Mouse (Mus musculus): ENCODE data around the gene Znfx1. TPM values are rescaled to one million over a fixed set of nuclear protein-coding genes. Genes with fewer than 3 reads are reported as not detected.

Znfx1 gene
- polyA plus RNA-seq, 1 experiment from 2014 or later: 9.2 TPM

DNA sequence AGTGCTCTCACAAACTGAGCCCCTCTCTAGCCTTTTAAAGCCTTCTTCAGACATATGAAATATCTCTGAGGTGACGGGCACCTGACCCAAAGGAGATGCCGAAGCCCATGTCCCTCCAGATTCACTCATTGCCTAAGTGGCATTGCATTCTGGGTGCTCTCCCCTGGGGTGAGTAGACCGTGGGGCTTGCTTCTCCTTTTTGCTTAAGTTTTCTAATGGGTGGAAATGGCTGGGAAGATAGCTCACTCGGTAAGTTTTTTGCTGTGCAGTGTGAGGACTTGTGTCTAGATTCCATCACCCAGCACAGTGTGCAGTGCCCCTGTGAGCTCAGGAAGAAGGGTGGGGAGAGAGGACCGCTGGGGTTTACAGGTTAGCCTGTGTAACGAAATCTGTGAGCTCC, 4.8 kb upstream of the Znfx1 start:
- no peak overlapping the region for H3K4me3 ChIP-seq (replicated peaks)
- 53% methylated on average over 6 of the region's 6 CpGs for WGBS
- H3K27me3 ChIP-seq: no peaks in the 10 kb centered on the region
- H3K27ac ChIP-seq: no peak overlapping the region
- H3K9ac ChIP-seq: no peak overlapping the region
- H3K9me3 ChIP-seq: no peaks in the 10 kb centered on the region
- no peak for ATAC-seq (ENCODE audit: low FRiP score)
- peaks cover 26% of the 10 kb centered on the region for H3K36me3 ChIP-seq (replicated peaks)
- H3K4me2 ChIP-seq: no peak overlapping the region
- H3K4me1 ChIP-seq: peaks cover 23% of the 10 kb centered on the region

DNA sequence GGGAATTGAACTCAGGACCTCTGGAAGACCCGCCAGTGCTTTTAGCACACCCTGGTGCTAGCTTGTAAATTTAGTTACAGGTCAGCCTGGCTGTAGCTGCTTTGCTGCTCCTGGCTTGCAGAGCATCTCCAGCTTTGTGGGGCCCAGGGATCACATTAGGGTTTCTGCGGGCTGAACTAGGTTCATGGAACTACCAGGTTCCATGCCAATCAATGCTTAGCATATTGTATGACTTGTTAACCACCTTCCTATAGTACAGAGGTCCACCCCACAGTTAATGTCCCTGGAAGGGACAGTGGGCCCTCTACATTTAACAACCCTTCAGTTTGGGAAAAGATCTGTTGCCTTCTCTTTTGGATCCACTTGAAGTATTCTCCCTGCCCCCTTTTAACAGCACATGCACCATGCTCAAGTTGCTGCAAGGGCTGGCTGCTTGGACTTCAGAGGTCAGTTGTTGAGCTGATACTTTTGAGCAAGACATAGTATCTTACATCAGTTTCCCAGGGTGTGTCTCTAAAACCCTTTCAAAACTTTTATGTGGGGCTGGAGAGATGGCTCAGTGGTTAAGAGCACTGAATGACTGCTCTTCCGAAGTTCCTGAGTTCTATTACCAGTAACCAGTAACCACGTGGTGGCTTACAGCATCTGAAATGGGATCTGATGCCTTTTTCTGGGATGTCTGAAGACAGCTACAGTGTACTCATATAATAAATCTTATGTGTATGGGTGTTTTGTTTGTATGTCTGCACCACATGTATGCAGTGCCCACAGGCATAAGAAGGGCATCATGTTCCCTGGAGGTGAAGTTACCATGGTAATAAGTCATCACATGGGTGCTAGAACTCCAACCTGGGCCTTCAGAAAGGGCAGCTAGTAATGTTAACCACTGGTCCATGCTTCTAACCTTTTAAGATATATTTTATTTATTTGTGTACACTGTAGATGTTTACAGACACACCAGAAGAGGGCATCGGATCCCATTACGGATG, 4.0 kb upstream of the Znfx1 start:
- 34% methylated on average over 6 of the region's 6 CpGs for WGBS
- ATAC-seq (ENCODE audit: low FRiP score): no peak
- no peak overlapping the region for H3K4me2 ChIP-seq
- H3K4me3 ChIP-seq (replicated peaks): no peak overlapping the region
- H3K9ac ChIP-seq: no peak overlapping the region
- H3K27me3 ChIP-seq: no peaks in the 10 kb centered on the region
- peaks cover 26% of the 10 kb centered on the region for H3K36me3 ChIP-seq (replicated peaks)
- no peak overlapping the region for H3K27ac ChIP-seq
- peaks cover 22% of the 10 kb centered on the region for H3K4me1 ChIP-seq
- H3K9me3 ChIP-seq: no peaks in the 10 kb centered on the region

DNA sequence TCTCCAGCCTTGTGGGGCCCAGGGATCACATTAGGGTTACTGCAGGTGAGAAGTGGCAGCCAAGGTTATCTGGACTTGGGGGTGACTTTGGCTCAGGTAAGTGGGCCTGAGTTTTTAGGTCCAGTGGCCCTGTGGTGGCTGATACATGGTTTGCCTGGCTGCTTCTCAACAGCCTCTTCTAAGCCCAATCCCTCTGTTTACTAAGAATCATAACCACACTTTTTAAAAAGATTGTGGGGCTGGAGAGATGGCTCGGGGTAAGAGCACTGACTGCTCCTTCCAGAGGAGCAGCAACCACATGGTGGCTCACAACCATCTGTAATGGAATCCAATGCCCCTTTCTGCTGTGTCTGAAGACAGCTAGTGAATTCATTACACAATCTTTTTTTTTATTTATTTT, 3.2 kb upstream of the Znfx1 start:
- H3K4me1 ChIP-seq: peaks cover 27% of the 10 kb centered on the region
- ATAC-seq (ENCODE audit: low FRiP score): no peak
- 0 out of 2 replicates have a peak overlapping the region, but pooled peaks have one; percentile 80 for H3K4me3 ChIP-seq (replicated peaks)
- no peaks in the 10 kb centered on the region for H3K27me3 ChIP-seq
- peaks cover 26% of the 10 kb centered on the region for H3K36me3 ChIP-seq (replicated peaks)
- H3K9me3 ChIP-seq: no peaks in the 10 kb centered on the region
- 55% methylated on average over 1 of the region's 1 CpGs for WGBS
- peak overlapping the region; percentile 89; the same call in 1 of the 2 replicates for H3K4me2 ChIP-seq
- H3K27ac ChIP-seq: no peak overlapping the region
- H3K9ac ChIP-seq: no peak overlapping the region

DNA sequence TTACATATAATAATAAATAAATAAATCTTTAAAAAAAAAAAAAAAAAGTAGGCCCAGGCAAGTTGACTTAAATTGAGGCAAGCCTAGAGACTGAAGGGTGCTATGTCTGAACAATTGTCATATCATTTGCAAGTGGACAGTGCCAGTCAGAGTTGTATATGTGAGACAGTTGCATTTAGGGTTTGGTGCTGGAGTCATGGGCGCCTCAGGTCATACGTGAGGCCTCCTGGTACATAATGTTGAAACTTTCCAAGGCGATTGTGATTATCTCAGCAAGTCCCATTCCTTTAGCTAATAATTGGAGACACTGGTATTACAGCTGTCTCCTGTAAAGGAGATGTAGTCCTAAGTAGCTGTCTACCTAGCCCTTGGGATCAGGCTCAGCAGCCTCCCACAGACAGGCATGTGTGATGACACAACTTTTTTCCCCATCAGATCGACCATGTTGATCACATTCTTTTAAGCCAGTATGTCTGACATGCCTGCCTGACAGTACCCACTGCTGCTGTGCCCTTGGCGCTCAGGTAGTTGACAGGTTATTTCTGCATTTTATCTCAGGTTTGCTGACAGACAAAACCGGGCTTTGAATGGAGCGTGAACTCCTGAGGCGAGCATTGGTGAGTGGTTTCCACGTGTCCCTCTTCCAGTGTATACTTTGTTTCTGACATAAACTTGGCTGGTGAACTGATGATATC, 1.9 kb upstream of the Znfx1 start:
- WGBS: 28% methylated on average over 9 of the region's 9 CpGs
- ATAC-seq (ENCODE audit: low FRiP score): no peak
- H3K9ac ChIP-seq: peak overlapping the region; percentile 97

DNA sequence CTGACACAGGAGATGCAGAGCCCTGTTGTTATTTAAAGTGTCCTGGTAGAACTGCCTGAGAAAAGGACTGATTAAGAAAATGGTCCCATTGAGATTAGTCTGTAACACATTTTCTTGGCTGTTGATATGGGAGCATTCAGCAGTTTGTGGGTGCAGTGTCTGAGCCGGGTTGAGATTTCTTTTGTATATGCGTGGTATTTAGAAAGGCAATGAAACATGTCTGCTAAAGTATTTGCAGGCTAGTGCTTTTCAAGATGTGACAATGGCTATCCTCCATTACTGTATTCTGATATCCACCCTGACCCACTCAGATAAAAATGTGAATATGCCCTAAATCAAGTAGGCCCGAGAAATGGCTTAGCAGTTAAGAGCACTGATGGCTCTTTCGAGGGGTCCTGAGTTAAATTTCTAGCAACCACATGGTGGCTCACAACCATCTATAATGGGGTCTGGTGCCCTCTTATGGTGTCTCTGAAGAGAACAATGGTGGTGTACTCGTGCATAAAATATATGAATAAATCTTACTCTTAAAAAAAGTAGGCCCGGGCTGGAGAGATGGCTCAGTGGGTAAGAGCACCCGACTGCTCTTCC, 1.2 kb upstream of the Znfx1 start:
- Histone ChIP-seq H3K9ac (peak overlapping the region; percentile 97), H3K36me3 (replicated peaks) (peaks cover 34% of the 10 kb centered on the region), H3K27ac (peak overlapping the region; percentile 94), H3K4me3 (replicated peaks) (peak overlapping the region; percentile 80), H3K4me2 (peak overlapping the region; percentile 89), H3K9me3 (no peaks in the 10 kb centered on the region), H3K27me3 (no peaks in the 10 kb centered on the region), H3K4me1 (peaks cover 41% of the 10 kb centered on the region)
- under 1% methylated on average over 7 of the region's 7 CpGs for WGBS
- ATAC-seq (ENCODE audit: low FRiP score): no peak

More for the DNA sequence above, 1.9 kb upstream of the Znfx1 start:
- peaks cover 38% of the 10 kb centered on the region for H3K4me1 ChIP-seq
- peak overlapping the region; percentile 63 for H3K27ac ChIP-seq
- H3K4me2 ChIP-seq: peak overlapping the region; percentile 89
- peak overlapping the region; percentile 80 for H3K4me3 ChIP-seq (replicated peaks)
- no peaks in the 10 kb centered on the region for H3K9me3 ChIP-seq
- H3K36me3 ChIP-seq (replicated peaks): peaks cover 29% of the 10 kb centered on the region
- no peaks in the 10 kb centered on the region for H3K27me3 ChIP-seq

DNA sequence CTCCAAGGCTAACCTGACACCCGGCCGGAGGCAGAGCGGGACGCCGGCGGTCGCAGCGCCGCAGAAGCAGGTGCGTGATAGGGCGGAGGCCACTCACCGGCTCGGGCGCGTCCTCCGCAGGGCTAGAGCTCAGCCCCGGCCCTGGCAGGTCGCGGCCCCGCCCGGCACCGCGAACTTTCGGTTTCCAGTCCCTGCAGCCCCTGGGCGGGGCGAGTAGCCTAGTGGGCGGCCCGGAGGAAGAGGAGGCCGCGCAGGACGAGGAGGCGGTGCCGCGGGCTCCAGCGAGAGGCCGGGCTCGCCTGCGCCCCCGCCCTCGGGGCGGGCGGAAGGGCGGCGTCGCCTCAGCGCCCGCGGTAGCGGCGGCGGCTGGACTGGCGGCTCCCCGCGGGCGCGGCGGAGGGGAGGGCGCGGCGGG, 311 bp downstream of the Znfx1 start:
- ATAC-seq (ENCODE audit: low FRiP score): peak; percentile 89
- Histone ChIP-seq H3K27ac (peak overlapping the region; percentile 94), H3K27me3 (no peaks in the 10 kb centered on the region), H3K9me3 (no peaks in the 10 kb centered on the region), H3K4me2 (peak overlapping the region; percentile 89), H3K36me3 (replicated peaks) (peaks cover 38% of the 10 kb centered on the region), H3K4me1 (peaks cover 41% of the 10 kb centered on the region), H3K9ac (peak overlapping the region; percentile 97), H3K4me3 (replicated peaks) (peak overlapping the region; percentile 80)
- WGBS: 0% methylated on average over 37 of the region's 60 CpGs

DNA sequence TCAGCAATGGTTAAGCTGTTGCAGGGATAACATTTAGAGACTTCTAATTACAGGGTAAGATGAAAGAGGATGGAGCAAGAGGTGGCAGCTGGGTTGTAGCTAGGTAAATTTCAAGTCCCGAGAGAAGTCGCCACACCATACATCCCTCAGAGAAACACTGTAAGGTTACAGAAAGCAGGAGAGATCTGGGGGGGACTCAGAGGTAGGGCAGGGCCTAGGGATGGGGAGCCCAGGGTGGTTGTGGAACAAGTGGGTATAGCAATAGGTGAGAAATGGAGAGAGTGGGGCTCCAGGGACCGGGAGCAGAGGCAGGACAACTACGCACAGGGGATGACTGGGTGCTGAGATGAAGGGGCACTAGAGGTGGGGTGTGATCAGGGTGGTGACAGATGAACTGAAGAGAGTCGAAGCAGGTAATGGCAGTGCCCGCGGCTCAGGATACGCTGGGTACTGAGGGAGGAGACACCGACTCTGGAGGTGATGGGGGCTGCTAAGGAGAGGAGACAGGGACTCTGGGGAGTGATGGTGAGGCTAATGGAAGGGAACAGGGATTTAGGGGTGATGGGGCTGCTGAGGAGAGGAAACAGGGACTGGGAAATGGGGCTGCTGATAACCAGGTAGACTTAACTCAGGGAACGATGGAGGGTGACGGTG, 1.3 kb downstream of the Znfx1 start:
- H3K4me3 ChIP-seq (replicated peaks): peak overlapping the region; percentile 80
- H3K9me3 ChIP-seq: no peaks in the 10 kb centered on the region
- no peak overlapping the region for H3K27ac ChIP-seq
- no peak for ATAC-seq (ENCODE audit: low FRiP score)
- peak overlapping the region; percentile 97 for H3K9ac ChIP-seq
- peaks cover 42% of the 10 kb centered on the region for H3K36me3 ChIP-seq (replicated peaks)
- H3K27me3 ChIP-seq: no peaks in the 10 kb centered on the region
- WGBS: 25% methylated on average over 11 of the region's 11 CpGs
- H3K4me2 ChIP-seq: peak overlapping the region; percentile 89
- H3K4me1 ChIP-seq: peaks cover 41% of the 10 kb centered on the region

DNA sequence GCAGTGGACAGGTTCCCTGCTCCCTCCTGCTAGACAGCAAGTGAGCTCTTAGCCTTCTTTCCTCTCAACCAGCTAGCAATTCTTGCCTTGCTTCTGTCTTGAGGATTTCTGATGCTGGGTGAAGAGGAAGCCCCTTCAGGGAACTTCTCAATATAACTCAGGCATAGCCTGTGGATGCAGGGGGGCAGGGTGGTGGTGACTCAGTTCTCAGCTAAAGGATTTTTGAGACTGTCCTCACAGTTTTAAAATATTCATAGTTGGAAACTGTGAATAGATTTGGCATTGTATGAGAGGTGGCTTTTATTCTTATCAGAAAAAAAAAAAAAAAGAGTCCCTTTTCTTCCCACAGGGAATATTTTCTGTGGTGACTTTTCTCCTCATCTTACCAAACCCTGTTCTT, 2.1 kb downstream of the Znfx1 start:
- H3K4me3 ChIP-seq (replicated peaks): no peak overlapping the region
- peaks cover 38% of the 10 kb centered on the region for H3K4me1 ChIP-seq
- no peak overlapping the region for H3K4me2 ChIP-seq
- no peaks in the 10 kb centered on the region for H3K9me3 ChIP-seq
- no peak overlapping the region for H3K27ac ChIP-seq
- H3K27me3 ChIP-seq: no peaks in the 10 kb centered on the region
- peaks cover 42% of the 10 kb centered on the region for H3K36me3 ChIP-seq (replicated peaks)
- no peak for ATAC-seq (ENCODE audit: low FRiP score)
- 0 out of 2 replicates have a peak overlapping the region, but pooled peaks have one; percentile 97 for H3K9ac ChIP-seq

DNA sequence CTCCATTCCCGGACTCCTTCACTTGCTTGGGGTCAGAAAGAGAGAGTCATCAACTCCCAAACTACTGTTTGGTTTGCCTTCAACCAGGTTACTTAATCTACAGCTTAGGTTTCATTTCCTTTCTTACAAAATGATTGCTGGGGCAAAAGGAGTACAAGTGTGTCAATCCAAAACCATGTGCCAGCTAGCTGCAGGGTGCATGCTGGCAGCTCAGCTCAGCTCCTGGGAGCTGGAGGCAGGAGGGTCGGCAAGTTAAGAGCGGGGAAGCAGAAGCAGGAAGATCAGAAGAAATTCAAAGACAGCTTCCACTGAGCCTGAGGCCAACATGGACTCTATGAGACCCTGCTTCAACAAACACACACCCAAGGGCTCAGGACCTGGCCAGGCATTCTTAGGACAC, 2.5 kb downstream of the Znfx1 start:
- H3K36me3 ChIP-seq (replicated peaks): peaks cover 42% of the 10 kb centered on the region
- no peak overlapping the region for H3K9ac ChIP-seq
- H3K27ac ChIP-seq: no peak overlapping the region
- H3K9me3 ChIP-seq: no peaks in the 10 kb centered on the region
- no peak overlapping the region for H3K4me2 ChIP-seq
- H3K4me3 ChIP-seq (replicated peaks): no peak overlapping the region
- WGBS: 74% methylated on average over 3 of the region's 3 CpGs
- H3K27me3 ChIP-seq: no peaks in the 10 kb centered on the region
- ATAC-seq (ENCODE audit: low FRiP score): no peak
- H3K4me1 ChIP-seq: peaks cover 34% of the 10 kb centered on the region

DNA sequence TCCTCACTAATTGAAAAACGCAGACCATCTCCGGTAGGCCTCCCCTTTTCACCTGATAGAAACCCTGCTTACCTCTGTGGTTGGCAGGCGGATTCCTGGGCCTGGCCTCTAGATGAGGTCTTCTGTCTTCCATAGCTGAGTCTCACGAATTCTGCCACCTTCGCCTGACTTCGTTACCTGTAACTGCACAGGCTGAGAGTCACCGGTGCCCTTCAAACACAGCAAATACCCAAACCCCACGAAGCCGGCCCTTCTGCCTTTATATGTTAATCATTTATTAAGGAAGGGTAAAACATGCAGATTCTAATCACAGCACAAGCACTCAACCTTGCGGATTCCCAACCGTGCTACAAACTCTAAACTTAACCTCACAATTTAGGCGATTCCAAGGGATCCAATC, 2.9 kb downstream of the Znfx1 start:
- ATAC-seq (ENCODE audit: low FRiP score): no peak
- Histone ChIP-seq H3K9ac (no peak overlapping the region), H3K36me3 (replicated peaks) (peaks cover 42% of the 10 kb centered on the region), H3K27ac (no peak overlapping the region), H3K4me2 (no peak overlapping the region), H3K9me3 (no peaks in the 10 kb centered on the region), H3K27me3 (no peaks in the 10 kb centered on the region), H3K4me3 (replicated peaks) (no peak overlapping the region), H3K4me1 (peaks cover 30% of the 10 kb centered on the region)
- WGBS: 64% methylated on average over 12 of the region's 12 CpGs

DNA sequence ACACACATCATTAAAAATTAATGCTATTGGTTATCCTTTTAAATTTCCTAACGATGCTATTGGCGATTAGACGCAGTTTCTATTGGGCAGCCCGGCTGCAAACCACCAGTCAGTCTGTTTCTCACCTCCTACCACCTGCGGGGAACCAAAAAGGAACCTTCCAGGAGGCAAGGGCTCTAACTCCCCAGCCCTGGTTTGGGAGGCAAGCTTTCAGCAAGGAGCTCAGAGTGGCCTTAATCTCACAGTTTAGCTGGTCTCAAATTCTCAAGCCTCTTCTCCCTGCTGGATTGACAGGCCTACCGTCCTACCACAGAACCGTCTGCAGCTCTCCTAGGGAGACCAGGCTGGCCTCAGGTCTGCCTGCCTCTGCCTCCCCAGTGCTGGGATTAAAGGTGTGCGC, 3.3 kb downstream of the Znfx1 start:
- no peak overlapping the region for H3K27ac ChIP-seq
- H3K9me3 ChIP-seq: no peaks in the 10 kb centered on the region
- H3K4me3 ChIP-seq (replicated peaks): no peak overlapping the region
- no peaks in the 10 kb centered on the region for H3K27me3 ChIP-seq
- ATAC-seq (ENCODE audit: low FRiP score): no peak
- H3K36me3 ChIP-seq (replicated peaks): peaks cover 42% of the 10 kb centered on the region
- H3K9ac ChIP-seq: no peak overlapping the region
- peaks cover 26% of the 10 kb centered on the region for H3K4me1 ChIP-seq
- 35% methylated on average over 8 of the region's 8 CpGs for WGBS
- H3K4me2 ChIP-seq: no peak overlapping the region

Measured in forebrain, embryonic 12.5 days (tissue).